Mouse (Mus musculus) forebrain, embryonic 16.5 days (tissue): ENCODE results near the gene Ms4a10. TPM values are rescaled to one million over a fixed set of nuclear protein-coding genes. Genes with fewer than 3 reads are reported as not detected.

ENCODE experiments used
- ATAC-seq: fragments of 200-750 bp; cut with Nextera tagmentation; 2 replicates; pipeline ENCODE4 v1.8.0; 2017; ENCODE audit warnings: mild to moderate bottlenecking, moderate library complexity
- H3K27ac ChIP-seq: fragments of 300-500 bp; sonication (generic); 2 replicates; pipeline ENCODE4 v1.5.1; 2014; ENCODE audit warnings: low read length, control low read depth
- H3K27me3 ChIP-seq: fragments of 300-500 bp; sonication (generic); replicated peaks from 2 replicates; pipeline ENCODE4 v1.6.1; 2014; ENCODE audit warnings: low read length; ENCODE audit not compliant: control insufficient read depth, insufficient read depth
- H3K36me3 ChIP-seq: fragments of 300-500 bp; sonication (generic); 2 replicates; pipeline ENCODE4 v1.6.1; 2014; ENCODE audit not compliant: control insufficient read depth, insufficient read depth
- H3K4me1 ChIP-seq: fragments of 300-500 bp; sonication (generic); replicated peaks from 2 replicates; pipeline ENCODE4 v1.6.1; 2014; ENCODE audit warnings: low read length; ENCODE audit not compliant: control insufficient read depth, insufficient read depth
- H3K4me2 ChIP-seq: fragments of 300-500 bp; sonication (generic); 2 replicates; pipeline ENCODE4 v1.6.1; 2014; ENCODE audit warnings: mild to moderate bottlenecking, low read length, control low read depth
- H3K4me3 ChIP-seq: fragments of 300-500 bp; sonication (generic); replicated peaks from 2 replicates; pipeline ENCODE4 v1.5.1; 2014; ENCODE audit warnings: mild to moderate bottlenecking, low read length, control low read depth
- H3K9ac ChIP-seq: fragments of 300-500 bp; sonication (generic); replicated peaks from 2 replicates; pipeline ENCODE4 v1.6.1; 2014; ENCODE audit warnings: low read depth, low read length, control low read depth
- H3K9me3 ChIP-seq: fragments of 300-500 bp; sonication (generic); 2 replicates; pipeline ENCODE4 v1.6.1; 2016; ENCODE audit warnings: low read length; ENCODE audit not compliant: control insufficient read depth
- WGBS: fragments of 180-500 bp; shearing (Covaris S2); extraction: QIAGEN DNeasy Blood & Tissue Kit; methylation state at CpG from one replicate; pipeline ENCODE4 v1.1.7; 2014; 5-methylcytosine and 5-hydroxymethylcytosine counted together
- polyA plus RNA-seq: library from polyadenylated mRNA; unstranded; fragments of >200 nt; fragmentation: Nextera tagmentation; extraction: Ambion mirVana; gene quantifications from 2 replicates; pipeline ENCODE4 v1.2.1, GENCODE M21; 2015

Gene Ms4a10
- polyA plus RNA-seq, 1 experiment from 2014 or later = not detected

DNA sequence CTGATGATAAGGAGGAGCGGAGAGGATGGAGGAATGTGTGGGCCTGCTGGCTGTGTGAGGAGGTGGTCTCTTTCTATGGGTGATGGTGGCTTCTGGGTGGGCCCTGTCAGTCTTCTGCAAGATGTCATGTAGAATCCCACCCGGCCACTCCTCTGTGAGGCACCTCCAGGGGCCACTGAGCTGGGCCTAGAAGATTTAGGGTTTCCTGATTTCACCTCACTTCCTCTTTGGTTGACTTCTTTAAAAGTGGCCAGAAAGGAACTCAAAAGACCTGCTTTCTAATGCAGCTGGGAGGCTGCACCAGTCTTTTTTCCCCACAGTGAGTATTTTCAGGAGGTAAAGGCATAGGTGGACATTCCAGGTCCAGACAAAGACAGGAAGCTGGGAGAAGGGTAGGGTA, 43.8 kb downstream of the Ms4a10 start:
- no peak for ATAC-seq
- no peaks in the 10 kb centered on the region for H3K4me1 ChIP-seq

DNA sequence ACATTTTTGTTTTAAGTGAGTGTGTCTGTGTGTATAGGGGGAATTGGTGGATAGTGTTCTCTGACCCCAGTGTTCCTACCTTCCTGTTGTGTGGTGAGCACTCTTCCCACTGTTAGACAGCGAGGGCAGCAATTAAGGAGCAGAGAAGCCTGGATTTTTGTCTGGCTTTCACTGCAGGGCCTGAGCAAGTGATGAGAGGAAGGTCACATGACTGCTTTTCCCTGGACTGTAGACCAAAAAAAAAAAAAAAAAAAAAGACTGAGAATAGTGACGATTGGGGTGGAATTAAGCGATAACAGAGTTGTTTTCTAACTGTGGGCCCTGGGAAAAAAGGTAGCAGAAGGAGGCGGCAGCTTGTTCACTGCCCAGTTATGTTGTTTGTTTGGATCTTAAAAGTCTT, 47.8 kb downstream of the Ms4a10 start:
- H3K4me3 ChIP-seq = no peak overlapping the region
- H3K36me3 ChIP-seq = no peaks in the 10 kb centered on the region
- WGBS = 35% methylated on average over 4 of the region's 4 CpGs
- H3K27ac ChIP-seq = no peak overlapping the region
- ATAC-seq = no peak
- no peaks in the 10 kb centered on the region for H3K9me3 ChIP-seq
- no peaks in the 10 kb centered on the region for H3K27me3 ChIP-seq
- no peak overlapping the region for H3K4me2 ChIP-seq
- no peak overlapping the region for H3K9ac ChIP-seq
- H3K4me1 ChIP-seq = no peaks in the 10 kb centered on the region

More for the DNA sequence above, 43.8 kb downstream of the Ms4a10 start:
- Histone ChIP-seq H3K4me3 (no peak overlapping the region), H3K27ac (no peak overlapping the region), H3K4me2 (no peak overlapping the region), H3K9me3 (no peaks in the 10 kb centered on the region), H3K36me3 (no peaks in the 10 kb centered on the region), H3K9ac (no peak overlapping the region), H3K27me3 (no peaks in the 10 kb centered on the region)
- 88% methylated on average over 2 of the region's 2 CpGs for WGBS

DNA sequence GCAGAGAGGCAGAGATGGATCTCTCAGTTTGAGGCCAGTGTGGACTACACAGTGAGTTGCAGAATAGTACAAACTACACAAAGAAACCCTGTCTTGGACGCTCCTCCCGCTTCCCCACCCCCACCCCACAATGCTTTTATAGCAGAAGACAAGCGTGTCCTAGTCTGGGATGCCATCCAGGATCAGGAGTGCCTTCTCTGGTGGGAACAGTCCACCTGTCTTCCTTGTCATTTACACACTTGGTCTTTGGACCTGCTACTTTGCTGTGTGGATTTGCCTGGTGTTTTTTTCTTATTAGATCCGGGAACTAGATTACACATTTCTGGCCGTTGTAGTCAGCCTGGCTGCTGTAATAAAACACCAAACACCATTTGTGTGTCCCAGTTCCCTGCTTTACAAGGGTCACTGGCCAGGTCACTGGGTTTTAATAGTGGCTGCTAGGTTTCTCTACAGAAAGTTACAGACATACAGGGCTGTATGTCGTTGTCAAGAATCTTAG, 48.3 kb downstream of the Ms4a10 start:
- no peak overlapping the region for H3K27ac ChIP-seq
- no peak overlapping the region for H3K9ac ChIP-seq
- H3K4me1 ChIP-seq = no peaks in the 10 kb centered on the region
- H3K27me3 ChIP-seq = no peaks in the 10 kb centered on the region
- H3K9me3 ChIP-seq = no peaks in the 10 kb centered on the region
- H3K36me3 ChIP-seq = no peaks in the 10 kb centered on the region
- 19% methylated on average over 6 of the region's 6 CpGs for WGBS
- no peak overlapping the region for H3K4me2 ChIP-seq
- no peak overlapping the region for H3K4me3 ChIP-seq
- no peak for ATAC-seq

DNA sequence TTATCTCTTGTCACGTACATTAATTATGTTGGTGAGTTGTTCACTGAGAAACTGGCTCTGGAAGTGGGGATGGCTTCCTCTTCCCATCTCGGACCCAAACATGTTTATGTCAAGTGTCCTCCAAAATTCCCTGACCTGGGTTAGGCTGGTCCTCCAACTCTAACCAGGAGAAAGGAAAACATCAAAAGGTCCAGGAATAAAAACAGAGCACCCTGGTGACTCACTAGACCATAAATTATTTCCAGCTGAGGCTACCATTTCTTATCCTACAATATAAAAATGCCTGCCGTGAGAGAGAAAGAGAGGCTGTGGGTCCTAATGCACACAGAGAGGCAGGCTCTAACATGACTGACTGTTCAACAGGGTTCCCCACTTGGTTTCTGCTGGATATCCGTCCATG, 50.2 kb downstream of the Ms4a10 start:
- no peak for ATAC-seq
- H3K4me2 ChIP-seq = no peak overlapping the region
- H3K9ac ChIP-seq = no peak overlapping the region
- H3K36me3 ChIP-seq = no peaks in the 10 kb centered on the region
- H3K4me1 ChIP-seq = no peaks in the 10 kb centered on the region
- no peak overlapping the region for H3K4me3 ChIP-seq
- no peaks in the 10 kb centered on the region for H3K27me3 ChIP-seq
- H3K9me3 ChIP-seq = no peaks in the 10 kb centered on the region
- no peak overlapping the region for H3K27ac ChIP-seq
- 67% methylated on average over 4 of the region's 4 CpGs for WGBS

DNA sequence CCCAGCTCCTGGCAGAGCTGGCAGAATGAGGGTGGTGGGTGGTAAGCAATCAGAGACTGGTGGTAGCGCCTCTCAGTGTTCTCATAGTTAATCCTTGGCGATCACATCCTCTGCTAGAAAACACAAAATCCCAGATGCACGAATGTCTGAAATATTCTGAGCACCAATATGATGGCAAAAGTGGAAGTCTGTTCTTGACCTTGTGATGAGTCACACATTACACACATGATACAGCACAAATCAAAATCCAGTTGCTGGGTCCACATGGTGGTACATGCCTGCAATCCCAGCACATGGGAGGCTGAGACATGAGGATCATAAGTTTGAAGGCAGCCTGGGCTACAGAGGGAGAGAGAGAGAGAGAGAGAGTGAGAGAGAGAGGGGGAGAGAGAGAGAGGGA, 53.4 kb downstream of the Ms4a10 start:
- no peak overlapping the region for H3K27ac ChIP-seq
- ATAC-seq = no peak
- H3K9ac ChIP-seq = no peak overlapping the region
- WGBS = 81% methylated on average over 3 of the region's 3 CpGs
- no peak overlapping the region for H3K4me2 ChIP-seq
- no peak overlapping the region for H3K4me3 ChIP-seq
- H3K27me3 ChIP-seq = no peaks in the 10 kb centered on the region
- no peaks in the 10 kb centered on the region for H3K9me3 ChIP-seq
- no peaks in the 10 kb centered on the region for H3K4me1 ChIP-seq
- H3K36me3 ChIP-seq = no peaks in the 10 kb centered on the region

DNA sequence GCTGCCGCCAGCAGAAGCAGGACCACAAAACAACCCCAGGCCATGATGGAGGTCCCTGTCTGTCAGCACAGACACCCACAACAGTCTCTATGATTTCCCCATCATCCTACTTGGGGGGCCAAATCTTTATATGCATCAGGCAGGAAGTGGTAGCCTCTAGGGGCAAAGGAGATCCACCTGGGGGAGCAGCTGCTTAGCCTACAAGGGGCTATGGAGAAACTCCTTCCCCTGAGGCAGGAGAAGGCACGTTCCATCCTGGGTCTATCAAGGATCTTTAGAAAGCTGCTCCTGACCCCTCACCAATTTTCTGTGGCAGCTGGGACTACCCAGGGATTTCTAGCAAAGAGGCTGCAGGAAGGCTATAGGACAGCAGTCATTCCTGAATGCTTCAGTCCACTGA, 53.9 kb downstream of the Ms4a10 start, which contains the start of gene Zp1:
Gene Zp1, minus strand, starts transcription at position 101 of the 400 bp plus-strand sequence.
- Histone ChIP-seq H3K4me1 (no peaks in the 10 kb centered on the region), H3K9me3 (no peaks in the 10 kb centered on the region), H3K36me3 (no peaks in the 10 kb centered on the region), H3K9ac (no peak within 1 kb of the TSS), H3K27ac (no peak within 1 kb of the TSS), H3K4me3 (no peak within 1 kb of the TSS), H3K27me3 (no peaks in the 10 kb centered on the region), H3K4me2 (no peak within 1 kb of the TSS)
- WGBS = 76% methylated on average over 2 of the region's 2 CpGs
- no peak for ATAC-seq

DNA sequence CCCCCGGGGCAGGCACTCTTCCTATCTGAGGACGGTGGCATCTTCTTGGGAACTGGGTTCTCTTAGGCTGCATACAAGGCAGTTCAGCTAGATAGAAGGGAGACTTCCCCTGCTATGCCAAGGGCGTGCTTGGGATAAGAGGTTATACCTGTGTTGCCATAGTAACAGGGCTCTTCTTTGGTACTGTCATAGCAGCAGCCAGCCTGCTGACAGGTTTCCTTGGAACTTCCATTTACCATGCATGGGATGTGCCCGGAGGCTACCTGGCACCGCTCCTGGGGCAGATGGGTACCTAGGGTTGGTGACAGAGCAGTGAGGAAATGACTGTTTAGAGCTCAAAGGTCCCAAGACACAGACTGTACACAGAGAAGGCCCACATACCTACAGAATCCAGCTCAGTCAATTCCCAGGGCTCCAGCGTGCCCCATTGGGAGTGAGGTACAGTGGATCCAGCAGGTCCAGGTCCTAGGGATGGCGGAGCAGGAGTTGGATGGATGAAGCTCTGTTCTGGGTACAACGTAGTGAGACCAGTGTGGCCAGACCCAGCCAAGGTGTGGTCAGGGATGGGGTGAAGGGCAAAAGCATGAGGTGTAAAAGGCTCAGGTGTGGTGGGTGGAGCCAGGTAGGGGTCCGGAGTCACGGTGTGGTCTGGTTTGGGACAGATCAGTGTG, 56.0 kb downstream of the Ms4a10 start:
- peak; percentile 63 for ATAC-seq

DNA sequence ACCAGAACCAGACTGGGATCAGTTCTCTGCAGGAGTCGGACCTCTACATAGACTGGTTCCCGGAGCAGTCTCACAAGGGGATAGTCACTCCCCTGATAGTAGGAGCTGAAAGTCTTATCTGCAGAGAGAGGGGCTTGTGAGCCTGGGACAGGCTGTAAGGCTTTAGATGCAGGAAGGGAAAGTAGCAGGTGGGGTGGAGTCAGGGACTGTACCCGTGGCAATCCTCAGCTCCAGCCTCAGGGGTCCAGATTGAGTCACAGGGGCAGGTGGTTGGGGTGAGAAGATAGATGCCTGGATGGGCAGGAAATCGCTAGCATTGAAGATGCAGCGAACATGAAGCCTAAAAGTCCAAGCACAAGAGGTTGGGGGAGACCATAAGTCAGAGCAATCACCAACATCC, 58.0 kb downstream of the Ms4a10 start:
- Histone ChIP-seq H3K27me3 (no peaks in the 10 kb centered on the region), H3K4me2 (no peak overlapping the region), H3K4me1 (no peaks in the 10 kb centered on the region), H3K9ac (no peak overlapping the region), H3K36me3 (no peaks in the 10 kb centered on the region), H3K27ac (no peak overlapping the region), H3K4me3 (no peak overlapping the region), H3K9me3 (no peaks in the 10 kb centered on the region)
- ATAC-seq = no peak
- whole genome bisulfite sequencing = 65% methylated on average over 5 of the region's 5 CpGs

More for the DNA sequence above, 56.0 kb downstream of the Ms4a10 start:
- no peak overlapping the region for H3K27ac ChIP-seq
- no peak overlapping the region for H3K4me3 ChIP-seq
- 90% methylated on average over 10 of the region's 10 CpGs for whole genome bisulfite sequencing
- H3K9me3 ChIP-seq = no peaks in the 10 kb centered on the region
- no peaks in the 10 kb centered on the region for H3K36me3 ChIP-seq
- no peaks in the 10 kb centered on the region for H3K4me1 ChIP-seq
- no peak overlapping the region for H3K9ac ChIP-seq
- H3K4me2 ChIP-seq = no peak overlapping the region
- H3K27me3 ChIP-seq = no peaks in the 10 kb centered on the region

DNA sequence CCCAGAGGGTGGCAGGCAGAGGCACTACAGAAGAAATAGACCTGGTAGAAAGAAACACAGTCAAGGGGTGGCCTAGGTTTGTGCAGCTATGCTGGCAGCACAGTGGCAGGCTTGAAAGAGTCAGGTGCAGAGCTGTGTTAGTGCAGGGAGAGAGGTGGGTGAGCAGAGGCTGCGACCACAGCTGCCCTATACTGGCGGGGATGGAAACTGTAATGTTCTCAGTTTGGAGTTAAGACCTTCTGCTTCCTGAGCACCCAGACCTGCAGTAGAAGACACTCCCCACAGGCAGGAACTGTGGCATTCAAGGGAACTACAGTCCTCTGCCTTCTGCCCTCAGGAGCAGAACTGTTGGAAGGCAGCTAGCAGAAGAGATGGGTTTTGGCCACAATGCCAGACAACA, 59.6 kb downstream of the Ms4a10 start:
- H3K27me3 ChIP-seq = no peaks in the 10 kb centered on the region
- no peaks in the 10 kb centered on the region for H3K36me3 ChIP-seq
- H3K4me2 ChIP-seq = no peak overlapping the region
- no peak for ATAC-seq
- no peaks in the 10 kb centered on the region for H3K9me3 ChIP-seq
- H3K4me1 ChIP-seq = no peaks in the 10 kb centered on the region
- H3K4me3 ChIP-seq = no peak overlapping the region
- no peak overlapping the region for H3K9ac ChIP-seq
- no peak overlapping the region for H3K27ac ChIP-seq
- 77% methylated on average over 2 of the region's 2 CpGs for WGBS

DNA sequence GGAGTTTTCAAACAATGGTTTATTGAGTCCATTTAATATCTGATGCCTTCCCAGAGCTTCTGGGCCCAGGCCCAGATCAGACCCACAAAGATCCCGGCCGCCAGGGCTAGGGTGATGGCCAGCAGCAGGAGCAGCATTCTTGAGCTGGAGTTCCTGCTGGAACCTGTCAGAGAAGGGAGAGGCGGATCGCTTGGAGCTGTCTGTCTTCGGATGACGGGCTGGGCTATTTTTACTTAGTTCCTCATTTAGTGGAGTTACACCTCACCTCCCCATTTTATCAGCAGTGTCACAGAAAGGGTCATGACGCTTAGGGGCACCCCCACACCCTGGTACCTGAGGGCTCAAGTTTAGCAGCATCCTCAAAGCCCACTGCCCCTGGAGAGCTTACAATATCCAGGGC, 60.2 kb downstream of the Ms4a10 start:
- Histone ChIP-seq H3K27me3 (no peaks in the 10 kb centered on the region), H3K4me3 (no peak overlapping the region), H3K9ac (no peak overlapping the region), H3K36me3 (no peaks in the 10 kb centered on the region), H3K27ac (no peak overlapping the region), H3K9me3 (no peaks in the 10 kb centered on the region), H3K4me2 (no peak overlapping the region), H3K4me1 (no peaks in the 10 kb centered on the region)
- 78% methylated on average over 7 of the region's 7 CpGs for WGBS
- ATAC-seq = no peak
